Mouse (Mus musculus) limb, embryonic 14.5 days (tissue): ENCODE measurements around the gene BC005537. TPM values are rescaled to one million over a fixed set of nuclear protein-coding genes. Genes with fewer than 3 reads are reported as not detected.
"Not testable (repeated sequence)": the region's sequence is repeated elsewhere in the genome, so short reads cannot be mapped to it uniquely, and the experiment has no call there.

Experiments used
- ATAC-seq: fragments of 200-750 bp; cut with Nextera tagmentation; 2 replicates; pipeline ENCODE4 v1.8.0; 2017; ENCODE audit warnings: low read depth, moderate number of reproducible peaks, moderate TSS enrichment; ENCODE audit not compliant: low FRiP score
- DNase-seq: peaks from one replicate; pipeline ENCODE4 v3.0.0-alpha.2; 2015; ENCODE audit warnings: low spot score
- H3K27ac ChIP-seq: fragments of 300-500 bp; sonication (generic); replicated peaks from 2 replicates; pipeline ENCODE4 v1.5.1; 2014; ENCODE audit warnings: low read depth, mild to moderate bottlenecking, low read length, moderate library complexity, mixed read lengths
- H3K27me3 ChIP-seq: fragments of 300-500 bp; sonication (generic); 2 replicates; pipeline ENCODE4 v1.6.1; 2014; ENCODE audit warnings: low read length, mixed read lengths; ENCODE audit not compliant: control insufficient read depth, insufficient read depth
- H3K36me3 ChIP-seq: fragments of 300-500 bp; sonication (generic); 2 replicates; pipeline ENCODE4 v1.6.1; 2014; ENCODE audit warnings: mild to moderate bottlenecking, low read length, moderate library complexity, mixed read lengths; ENCODE audit not compliant: control insufficient read depth, insufficient read depth
- H3K4me1 ChIP-seq: fragments of 300-500 bp; sonication (generic); 2 replicates; pipeline ENCODE4 v1.6.1; 2014; ENCODE audit warnings: antibody characterized with exemption, low read length, mixed read lengths; ENCODE audit not compliant: control insufficient read depth, insufficient read depth
- H3K4me2 ChIP-seq: fragments of 300-500 bp; sonication (generic); replicated peaks from 2 replicates; pipeline ENCODE4 v1.6.1; 2014; ENCODE audit warnings: low read depth, mild to moderate bottlenecking, low read length, moderate library complexity; ENCODE audit not compliant: severe bottlenecking
- H3K4me3 ChIP-seq: fragments of 300-500 bp; sonication (generic); replicated peaks from 2 replicates; pipeline ENCODE4 v1.5.1; 2014; ENCODE audit warnings: low read length
- H3K9ac ChIP-seq: fragments of 300-500 bp; sonication (generic); 2 replicates; pipeline ENCODE4 v1.6.1; 2014; ENCODE audit warnings: mild to moderate bottlenecking, low read depth, low read length, moderate library complexity; ENCODE audit not compliant: severe bottlenecking
- H3K9me3 ChIP-seq: fragments of 300-500 bp; sonication (generic); 2 replicates; pipeline ENCODE4 v1.6.1; 2016; ENCODE audit warnings: low read length; ENCODE audit not compliant: control insufficient read depth
- POLR2A ChIP-seq: fragments of 200-500 bp; IDR thresholded peaks from 2 replicates; pipeline ENCODE4 v1.8.0; 2012; ENCODE audit warnings: inconsistent platforms, mild to moderate bottlenecking, moderate library complexity, borderline replicate concordance; ENCODE audit not compliant: insufficient read depth, insufficient read length; ENCODE audit errors: extremely low read depth
- WGBS: fragments of 180-500 bp; shearing (Covaris S2); extraction: QIAGEN DNeasy Blood & Tissue Kit; methylation state at CpG from one replicate; pipeline ENCODE4 v1.1.7; 2014; 5-methylcytosine and 5-hydroxymethylcytosine counted together
- polyA plus RNA-seq, 2 experiments: library from polyadenylated mRNA; depleted of rRNA in 1 of 2; stranded (reverse) in 1 of 2; unstranded in 1 of 2; fragments of >200 nt; fragmentation: Nextera tagmentation in 1 of 2; extraction: Ambion mirVana in 1 of 2; gene quantifications; 2 replicates each; pipeline versions ENCODE4 v1.2.1 to v1.2.3; 2012 to 2014

BC005537 gene
- polyA plus RNA-seq, 2 experiments, result 29.3 to 87.7 TPM

GRCm38 (mm10) chr13:24832131-24832810 lies 30.8 kb downstream of the BC005537 start:
- 6% methylated on average over 20 of the region's 21 CpGs for WGBS
- Histone ChIP-seq H3K36me3 (peaks cover 4% of the 10 kb centered on the region; the same call in 1 of the 2 replicates), H3K4me3 (peak overlapping the region; percentile 94), H3K9ac (peak overlapping the region; percentile 92), H3K27ac (peak overlapping the region; percentile 86), H3K4me2 (peak overlapping the region; percentile 74), H3K4me1 (peaks cover 20% of the 10 kb centered on the region), H3K9me3 (no peaks in the 10 kb centered on the region), H3K27me3 (no peaks in the 10 kb centered on the region)
- no peak for ATAC-seq
- DNase-seq, result no peak
- TF ChIP-seq POLR2A, result no peak

- Histone ChIP-seq H3K4me2 (peak overlapping the region; percentile 74), H3K27ac (no peak overlapping the region), H3K36me3 (peaks cover 4% of the 10 kb centered on the region; the same call in 1 of the 2 replicates), H3K4me3 (peak overlapping the region; percentile 94), H3K9me3 (no peaks in the 10 kb centered on the region), H3K4me1 (peaks cover 20% of the 10 kb centered on the region), H3K27me3 (no peaks in the 10 kb centered on the region), H3K9ac (peak overlapping the region; percentile 92)
- DNase-seq, result no peak
- no peak for TF ChIP-seq POLR2A
- WGBS, result 27% methylated on average over 2 of the region's 2 CpGs
- ATAC-seq, result no peak
Measured at GRCm38 (mm10) chr13:24832811-24833155, 31.3 kb downstream of the BC005537 start.

DNA sequence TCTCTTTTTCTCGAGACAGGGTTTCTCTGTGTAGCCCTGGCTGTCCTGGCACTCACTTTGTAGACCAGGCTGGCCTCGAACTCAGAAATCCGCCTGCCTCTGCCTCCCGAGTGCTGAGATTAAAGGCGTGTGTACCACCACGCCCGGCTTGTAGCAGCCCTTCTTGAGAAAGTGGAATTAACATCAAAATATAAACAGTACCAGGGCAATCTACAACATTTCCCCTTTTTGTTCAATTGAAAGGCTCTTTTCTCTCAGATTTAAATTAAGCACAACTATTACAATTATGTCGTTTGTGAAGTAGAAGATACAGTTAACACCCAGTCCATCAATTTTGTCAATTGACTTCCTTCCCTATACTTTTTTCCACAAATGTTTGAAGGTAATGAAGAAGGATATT lies 36.3 kb downstream of the BC005537 start:
- not testable (repeated sequence) for H3K27ac ChIP-seq, H3K9ac ChIP-seq, ATAC-seq, H3K27me3 ChIP-seq, H3K9me3 ChIP-seq, DNase-seq, H3K4me3 ChIP-seq, H3K4me2 ChIP-seq
- Histone ChIP-seq H3K36me3 (peaks cover 16% of the 10 kb centered on the region; the same call in 1 of the 2 replicates), H3K4me1 (peaks cover 13% of the 10 kb centered on the region)
- WGBS, result 91% methylated on average over 8 of the region's 8 CpGs

DNA sequence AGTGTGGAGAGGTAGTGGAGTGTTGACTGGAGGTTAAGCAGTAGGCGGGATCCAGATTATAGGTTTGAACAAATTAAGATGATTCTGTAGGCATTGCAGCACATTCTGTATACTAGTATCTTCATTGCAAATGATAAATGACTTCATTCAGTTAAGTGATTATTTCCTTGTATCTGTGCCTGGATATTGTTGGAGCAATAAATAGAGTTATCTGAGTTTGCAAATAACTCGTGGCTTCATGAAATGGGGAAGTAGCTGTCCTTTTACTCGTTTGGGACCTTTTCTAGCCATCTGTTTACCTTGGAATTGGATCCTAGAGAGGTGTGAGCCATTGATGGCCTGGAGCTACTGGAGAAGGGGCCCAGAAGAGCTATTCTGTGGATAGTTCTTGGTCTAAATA lies 38.4 kb downstream of the BC005537 start:
- Histone ChIP-seq H3K36me3 (peaks cover 16% of the 10 kb centered on the region; the same call in 1 of the 2 replicates), H3K9ac (no peak overlapping the region), H3K4me2 (no peak overlapping the region), H3K4me1 (no peaks in the 10 kb centered on the region), H3K9me3 (no peaks in the 10 kb centered on the region), H3K4me3 (no peak overlapping the region), H3K27me3 (no peaks in the 10 kb centered on the region), H3K27ac (no peak overlapping the region)
- DNase-seq, result no peak
- no peak for ATAC-seq
- WGBS, result 79% methylated on average over 3 of the region's 3 CpGs
- TF ChIP-seq POLR2A, result no peak

GRCm38 (mm10) chr13:24841702-24842101 lies 40.2 kb downstream of the BC005537 start:
- 84% methylated on average over 3 of the region's 3 CpGs for WGBS
- DNase-seq (no peak), ATAC-seq (no peak)
- Histone ChIP-seq H3K27me3 (no peaks in the 10 kb centered on the region), H3K36me3 (peaks cover 13% of the 10 kb centered on the region; the same call in 1 of the 2 replicates), H3K9me3 (no peaks in the 10 kb centered on the region), H3K4me2 (no peak overlapping the region), H3K27ac (no peak overlapping the region), H3K4me3 (no peak overlapping the region), H3K9ac (no peak overlapping the region), H3K4me1 (no peaks in the 10 kb centered on the region)
- TF ChIP-seq POLR2A, result no peak
